Mouse (Mus musculus) small intestine, adult 2 months (tissue): ENCODE measurements around the gene Bcl2. TPM values are rescaled to one million over a fixed set of nuclear protein-coding genes. Genes with fewer than 3 reads are reported as not detected.

Source experiments
- H3K27ac ChIP-seq: fragments of 200-500 bp; 2 replicates; pipeline ENCODE4 v1.5.1; 2012; ENCODE audit warnings: low read depth, low read length, control low read depth, inconsistent platforms; ENCODE audit not compliant: insufficient read depth
- H3K27me3 ChIP-seq: fragments of 200-500 bp; 2 replicates; pipeline ENCODE4 v1.6.1; 2012; ENCODE audit warnings: mild to moderate bottlenecking, moderate library complexity, low read length, inconsistent platforms; ENCODE audit not compliant: control insufficient read depth, insufficient read depth
- H3K36me3 ChIP-seq: fragments of 200-500 bp; 2 replicates; pipeline ENCODE4 v1.6.1; 2012; ENCODE audit warnings: mild to moderate bottlenecking, low read length, control low read depth, inconsistent platforms; ENCODE audit not compliant: control insufficient read depth, insufficient read depth
- H3K4me1 ChIP-seq: fragments of 200-500 bp; 2 replicates; pipeline ENCODE4 v1.6.1; 2012; ENCODE audit warnings: low read length, inconsistent platforms, mixed read lengths; ENCODE audit not compliant: control insufficient read depth, insufficient read depth, insufficient read length
- H3K4me3 ChIP-seq: fragments of 200-500 bp; 2 replicates; pipeline ENCODE4 v1.5.1; 2012; ENCODE audit warnings: low read depth, mild to moderate bottlenecking, control low read depth, inconsistent platforms, low read length, moderate library complexity
- CTCF ChIP-seq: fragments of 200-500 bp; IDR thresholded peaks from 2 replicates; pipeline ENCODE4 v1.5.1; 2012; ENCODE audit warnings: low read depth, mild to moderate bottlenecking, control low read depth, inconsistent platforms, low read length, moderate library complexity, mixed read lengths; ENCODE audit not compliant: insufficient replicate concordance, insufficient read length; ENCODE audit errors: extremely low read depth
- POLR2A ChIP-seq: fragments of 200-500 bp; IDR thresholded peaks from 2 replicates; pipeline ENCODE4 v1.6.1; 2012; ENCODE audit warnings: low read depth, mild to moderate bottlenecking, control low read depth, inconsistent platforms, low read length, moderate library complexity
- WGBS: fragments of 180-500 bp; shearing (Covaris S2); methylation state at CpG from one replicate; pipeline ENCODE4 v1.1.7; 2018; 5-methylcytosine and 5-hydroxymethylcytosine counted together
- polyA plus RNA-seq: library from polyadenylated mRNA; depleted of rRNA; stranded (reverse); fragments of >200 nt; gene quantifications from 2 replicates; pipeline ENCODE4 v1.2.3, GENCODE M21; 2012

Bcl2 gene
- polyA plus RNA-seq, 1 experiment: 1.5 TPM

DNA sequence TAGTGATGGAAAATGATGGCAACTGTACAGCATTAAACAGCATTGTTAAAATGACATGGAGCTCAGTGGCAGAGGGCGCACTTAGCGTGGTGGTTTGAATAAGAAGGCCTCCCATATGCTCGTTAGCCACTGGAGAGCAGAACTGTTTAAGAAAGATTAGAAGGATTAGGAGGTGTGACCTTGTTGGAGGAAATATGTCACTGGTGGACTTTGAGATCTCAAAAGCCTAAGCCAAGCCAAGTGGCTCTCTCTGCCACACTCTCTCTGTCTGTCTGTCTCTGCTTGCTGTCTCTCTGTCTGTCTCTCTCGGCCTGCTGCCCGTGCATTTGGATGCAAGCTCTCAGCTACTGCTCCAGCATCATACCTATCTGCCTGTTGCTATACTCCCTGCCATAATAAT, 17.6 kb downstream of the Bcl2 start:
- TF ChIP-seq CTCF (no peak), POLR2A (no peak)
- H3K4me1 ChIP-seq: no peaks in the 10 kb centered on the region; the same call in 1 of the 2 replicates
- no peaks in the 10 kb centered on the region for H3K36me3 ChIP-seq
- no peak overlapping the region for H3K4me3 ChIP-seq
- 94% methylated on average over 5 of the region's 5 CpGs for WGBS
- no peak overlapping the region for H3K27ac ChIP-seq
- H3K27me3 ChIP-seq: no peaks in the 10 kb centered on the region

DNA sequence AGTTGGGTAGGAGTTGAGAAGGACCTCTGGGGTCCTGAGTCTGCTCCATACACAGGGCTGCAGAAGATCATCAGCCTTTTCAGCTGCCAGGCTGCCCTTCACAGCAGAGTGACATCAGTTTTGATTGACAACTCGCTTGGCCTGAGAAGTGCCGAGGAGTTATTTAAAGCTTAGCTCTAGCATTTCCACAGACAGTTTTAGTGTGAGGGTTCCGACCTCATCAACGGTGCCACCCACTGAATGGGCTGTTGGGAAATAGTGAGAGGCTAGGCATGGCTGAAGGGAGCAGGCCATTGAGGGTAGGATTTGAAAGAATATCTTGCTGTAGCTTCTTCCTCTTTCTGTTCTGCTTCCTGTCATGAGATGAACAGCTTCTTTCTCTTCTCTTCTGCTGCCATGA, 18.4 kb downstream of the Bcl2 start:
- H3K27ac ChIP-seq: no peak overlapping the region
- no peaks in the 10 kb centered on the region; the same call in 1 of the 2 replicates for H3K4me1 ChIP-seq
- TF ChIP-seq CTCF: no peak
- no peak for TF ChIP-seq POLR2A
- no peak overlapping the region for H3K4me3 ChIP-seq
- no peaks in the 10 kb centered on the region for H3K36me3 ChIP-seq
- no peaks in the 10 kb centered on the region for H3K27me3 ChIP-seq
- WGBS: 89% methylated on average over 4 of the region's 4 CpGs

DNA sequence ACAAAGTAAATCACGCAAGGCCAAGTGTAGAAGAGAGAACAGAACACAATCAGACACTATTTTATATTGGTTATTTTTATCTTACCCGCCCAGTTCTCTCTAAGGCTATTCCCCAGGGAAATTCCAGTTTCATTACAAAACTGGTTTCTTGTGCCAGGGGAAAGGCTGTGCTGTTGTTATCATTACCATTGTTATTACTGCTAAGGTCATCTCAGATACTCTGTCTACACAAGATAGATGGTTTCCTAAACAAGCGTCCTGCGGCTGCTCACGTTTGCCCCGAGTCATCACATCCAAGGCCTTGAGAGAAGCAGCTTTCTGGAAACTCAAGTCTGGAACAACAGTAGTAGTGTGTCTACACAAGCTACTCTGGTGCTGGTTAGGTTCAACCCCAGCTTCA, 19.8 kb downstream of the Bcl2 start:
- no peaks in the 10 kb centered on the region for H3K36me3 ChIP-seq
- H3K4me3 ChIP-seq: no peak overlapping the region
- no peak for TF ChIP-seq POLR2A
- TF ChIP-seq CTCF: no peak
- no peak overlapping the region for H3K27ac ChIP-seq
- H3K4me1 ChIP-seq: no peaks in the 10 kb centered on the region
- no peaks in the 10 kb centered on the region for H3K27me3 ChIP-seq
- WGBS: 87% methylated on average over 6 of the region's 6 CpGs

DNA sequence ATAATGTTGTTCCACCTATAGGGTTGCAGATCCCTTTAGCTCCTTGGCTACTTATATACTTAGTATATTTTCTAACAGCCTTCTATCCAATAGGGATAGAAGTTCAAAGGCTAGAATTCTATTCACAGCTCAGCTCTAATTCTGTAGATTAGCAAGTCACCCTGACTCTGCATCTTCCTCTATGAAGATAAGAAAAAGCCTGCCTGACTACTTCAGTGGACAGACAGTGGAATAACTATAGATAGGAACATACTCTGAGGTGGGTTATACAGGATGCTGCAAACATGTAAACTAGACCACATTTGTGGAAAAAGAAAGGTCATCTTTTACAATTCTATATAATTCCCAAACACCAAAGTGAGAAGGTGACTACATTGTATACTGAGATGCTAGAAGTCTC, 21.5 kb downstream of the Bcl2 start:
- no peak overlapping the region for H3K4me3 ChIP-seq
- no peaks in the 10 kb centered on the region for H3K36me3 ChIP-seq
- no peaks in the 10 kb centered on the region for H3K27me3 ChIP-seq
- no peaks in the 10 kb centered on the region for H3K4me1 ChIP-seq
- no peak overlapping the region for H3K27ac ChIP-seq
- no peak for TF ChIP-seq POLR2A
- no peak for TF ChIP-seq CTCF

GRCm38 (mm10) chr1:106690887-106691286, 23.2 kb downstream of the Bcl2 start:
- no peaks in the 10 kb centered on the region for H3K27me3 ChIP-seq
- H3K27ac ChIP-seq: no peak overlapping the region
- WGBS: 83% methylated on average over 6 of the region's 6 CpGs
- H3K36me3 ChIP-seq: no peaks in the 10 kb centered on the region
- no peaks in the 10 kb centered on the region for H3K4me1 ChIP-seq
- TF ChIP-seq POLR2A (no peak), CTCF (no peak)
- no peak overlapping the region for H3K4me3 ChIP-seq

GRCm38 (mm10) chr1:106688161-106688516, 25.9 kb downstream of the Bcl2 start:
- H3K27me3 ChIP-seq: no peaks in the 10 kb centered on the region
- 73% methylated on average over 5 of the region's 5 CpGs for WGBS
- no peak overlapping the region for H3K27ac ChIP-seq
- no peak overlapping the region for H3K4me3 ChIP-seq
- H3K4me1 ChIP-seq: no peaks in the 10 kb centered on the region
- no peak for TF ChIP-seq POLR2A
- no peak for TF ChIP-seq CTCF
- H3K36me3 ChIP-seq: no peaks in the 10 kb centered on the region

GRCm38 (mm10) chr1:106687435-106688160, 26.5 kb downstream of the Bcl2 start:
- no peak overlapping the region for H3K4me3 ChIP-seq
- H3K27ac ChIP-seq: no peak overlapping the region
- H3K36me3 ChIP-seq: no peaks in the 10 kb centered on the region
- no peaks in the 10 kb centered on the region for H3K27me3 ChIP-seq
- TF ChIP-seq CTCF: no peak
- no peak for TF ChIP-seq POLR2A
- 87% methylated on average over 18 of the region's 18 CpGs for WGBS
- no peaks in the 10 kb centered on the region for H3K4me1 ChIP-seq
